Mouse (Mus musculus) kidney, postnatal 36 days (tissue): ENCODE measurements at regions not wholly inside any gene's neighbourhood (a gene's known extent, or its start where the extent isn't known, plus 50 kb on each side); places are given as distances from the start of the nearest gene placed in this dataset.

Experiments used
- DNase-seq, 2 experiments: peaks; one replicate each; pipeline ENCODE4 v3.0.0; 2021 to 2022; ENCODE audit warnings: mixed read lengths in 2 of 2

DNA sequence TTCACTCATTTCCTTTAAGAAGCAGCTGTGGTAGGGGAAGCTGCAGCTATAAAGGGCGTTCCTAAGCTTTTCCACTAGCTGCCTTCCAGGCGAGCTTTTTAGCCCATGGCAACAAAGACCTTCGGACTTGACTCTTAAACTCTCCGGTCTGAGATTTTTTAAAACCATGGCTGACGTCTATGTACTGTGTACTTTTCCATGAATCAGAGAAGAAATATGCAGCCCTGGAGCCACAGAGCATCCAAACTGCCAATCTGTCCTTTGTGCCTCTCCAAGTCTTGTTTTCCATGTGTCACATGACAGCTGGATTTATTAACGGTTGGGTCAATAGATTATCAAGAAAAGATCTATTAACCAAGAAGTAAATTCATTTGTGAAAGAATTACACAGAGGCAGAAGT is 78.9 kb upstream of the Gm9887 start:
- peak; percentile 51 to 76 for DNase-seq

DNA sequence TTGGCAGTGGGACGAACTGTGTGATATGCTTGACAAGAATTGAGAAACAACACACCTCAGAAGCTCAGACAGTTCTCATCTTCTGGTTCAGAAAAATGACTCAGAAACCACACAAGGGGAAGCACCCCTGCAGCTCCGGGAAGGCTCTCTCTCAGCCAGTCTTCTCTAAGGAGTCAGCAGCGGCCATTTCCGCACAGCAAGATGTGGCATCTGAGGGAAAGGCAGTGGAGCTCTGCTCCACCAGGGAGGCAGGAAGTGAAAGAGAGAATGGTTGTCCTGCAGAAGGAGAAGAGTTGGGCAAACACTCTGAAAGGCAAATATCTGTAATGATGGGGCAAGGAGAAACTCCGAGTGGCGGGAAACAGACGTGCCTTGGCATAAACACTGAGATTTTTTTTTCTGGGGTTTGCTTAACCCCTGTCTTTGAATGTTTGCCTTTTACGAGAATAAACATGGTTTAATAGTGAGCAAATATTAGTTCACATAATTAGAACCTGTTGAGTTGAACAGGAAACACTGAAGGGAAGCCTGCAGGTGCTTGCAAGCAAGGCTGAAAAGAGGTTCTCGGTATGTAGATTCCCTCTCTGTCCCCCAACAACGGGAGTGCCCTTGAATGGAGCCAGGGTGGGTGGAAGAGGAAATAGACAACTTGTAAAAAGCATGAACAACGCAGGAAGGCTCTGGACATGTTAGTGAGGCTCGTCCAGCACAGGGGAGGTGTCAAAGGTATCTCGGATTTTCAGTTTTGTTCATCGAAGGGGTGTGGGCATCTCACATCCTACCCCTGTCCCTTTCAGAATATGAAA is 75.9 kb upstream of the Gm9887 start:
- DNase-seq = peak; percentile 31 to 48

DNA sequence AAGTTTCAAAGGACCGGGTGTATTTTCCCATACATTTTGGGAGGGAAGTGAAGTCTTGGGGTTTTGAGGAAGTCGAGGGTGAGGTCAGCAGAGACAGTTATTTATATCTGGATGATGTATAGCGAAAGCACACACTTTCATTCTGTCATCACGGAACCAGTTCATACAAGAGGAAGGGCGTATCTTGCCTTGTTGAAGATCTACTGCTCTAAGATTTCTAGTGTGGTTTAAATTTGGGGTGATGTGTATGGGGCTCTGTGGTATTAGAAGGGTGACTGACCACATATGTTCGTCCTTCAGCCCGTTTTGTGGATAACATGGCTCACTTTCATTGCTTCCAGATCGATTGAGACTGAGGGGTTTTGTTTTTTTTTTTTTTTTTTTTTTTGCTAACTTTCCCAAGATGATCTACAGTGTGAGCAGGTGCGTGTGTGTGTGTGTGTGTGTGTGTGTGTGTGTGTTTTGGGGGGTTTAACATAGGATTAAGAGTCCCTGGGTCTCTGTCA is 75.1 kb upstream of the Gm9887 start:
- DNase-seq = no peak

DNA sequence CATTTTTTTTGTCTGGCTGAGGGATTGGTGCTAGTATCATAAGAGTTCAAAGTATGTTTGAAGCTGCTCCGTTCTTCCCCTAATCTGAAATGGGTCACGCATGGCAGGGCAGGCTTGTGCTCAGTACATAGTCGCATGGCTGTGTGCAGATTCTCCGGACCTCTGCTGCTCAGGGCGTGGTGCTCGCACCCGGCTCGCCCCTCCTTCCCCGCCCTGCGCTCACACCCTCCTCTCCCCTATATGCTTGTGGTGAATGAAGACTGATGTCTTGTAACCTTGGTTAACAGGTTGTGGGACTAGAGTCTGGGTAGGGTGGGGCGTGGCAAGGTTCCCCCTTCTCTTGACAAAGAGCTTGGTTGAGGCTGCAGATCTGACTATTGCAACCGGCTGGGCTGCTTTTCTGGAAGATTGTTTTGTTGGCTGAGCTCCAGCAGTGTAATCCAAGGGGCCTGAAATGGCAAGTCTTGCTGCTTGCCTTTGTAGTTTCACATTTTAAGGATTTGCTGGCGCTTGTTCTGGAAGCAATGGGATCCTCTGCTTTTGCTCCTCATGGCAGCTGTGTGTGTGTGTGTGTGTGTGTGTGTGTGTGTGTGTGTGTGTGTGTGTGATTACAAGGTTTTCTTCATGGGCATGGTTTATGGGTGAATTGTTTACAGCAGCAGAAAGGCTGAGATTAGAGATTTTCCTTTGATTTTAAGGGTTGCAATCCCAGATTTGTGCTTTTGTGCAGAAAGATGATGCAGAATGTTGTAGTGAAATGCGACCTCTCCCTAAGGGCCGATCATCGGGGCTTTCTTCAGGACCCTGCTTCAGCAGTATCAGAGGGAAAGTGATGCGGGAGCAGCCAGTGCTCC is 74.4 kb upstream of the Gm9887 start:
- DNase-seq = peak; percentile 56 to 77

DNA sequence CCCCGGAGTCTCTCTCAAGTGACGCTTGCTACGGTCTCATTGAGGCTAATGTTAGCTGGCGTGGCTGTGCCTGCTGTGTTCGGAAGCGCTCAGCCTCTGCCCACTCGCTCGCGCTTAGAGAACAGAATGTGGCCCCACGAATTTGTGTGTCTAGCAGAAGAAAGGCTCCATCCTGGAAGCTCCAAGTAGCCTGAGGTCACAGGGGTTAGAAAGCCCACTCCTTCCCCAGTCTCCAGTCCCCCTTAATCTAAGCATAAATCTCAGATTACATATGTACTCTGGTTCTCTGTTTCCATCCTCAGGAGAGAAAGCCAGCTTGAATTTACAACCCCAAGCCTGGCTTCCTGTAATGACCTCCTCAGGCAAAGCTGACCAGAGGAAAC is 73.8 kb upstream of the Gm9887 start:
- DNase-seq = no peak

DNA sequence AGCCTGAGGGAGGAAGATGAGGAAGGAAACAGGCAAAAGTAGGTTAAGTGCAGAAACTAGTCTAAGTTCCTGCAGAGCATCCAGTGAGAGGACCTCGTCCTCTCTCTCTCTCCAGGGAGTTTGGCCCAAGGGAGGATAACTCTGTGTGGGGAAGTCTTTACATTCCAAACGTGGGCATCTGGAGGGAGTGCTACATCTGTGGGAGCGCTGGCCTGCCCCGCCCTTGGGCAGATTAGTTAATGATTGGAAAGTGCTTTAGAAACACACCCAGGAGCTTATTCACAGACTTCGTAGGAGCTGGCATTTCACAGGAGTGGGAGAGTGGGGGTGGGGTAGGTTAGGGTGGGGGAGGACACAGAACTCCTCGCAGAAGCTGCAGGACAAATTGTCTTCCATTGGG is 70.1 kb upstream of the Gm9887 start:
- DNase-seq = peak; percentile 30 to 48

DNA sequence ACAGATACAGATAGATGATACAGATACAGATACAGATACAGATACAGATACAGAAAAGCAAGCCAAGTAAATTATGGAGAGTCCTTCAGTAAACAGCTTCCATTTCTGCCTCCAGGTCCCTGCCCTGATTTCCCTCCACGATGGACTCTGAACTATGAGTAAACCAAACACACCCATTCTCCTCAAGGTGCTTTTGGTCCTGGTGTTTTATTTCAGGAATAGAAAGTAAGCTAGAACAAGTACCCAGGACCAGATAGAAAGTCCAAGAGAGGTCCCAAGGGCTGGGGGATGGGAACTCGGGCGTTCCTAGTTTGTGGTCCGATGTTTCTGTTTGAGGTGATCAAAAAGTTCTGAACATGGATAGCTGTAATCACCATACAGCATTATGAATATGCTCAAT is 69.5 kb upstream of the Gm9887 start:
- no peak for DNase-seq

DNA sequence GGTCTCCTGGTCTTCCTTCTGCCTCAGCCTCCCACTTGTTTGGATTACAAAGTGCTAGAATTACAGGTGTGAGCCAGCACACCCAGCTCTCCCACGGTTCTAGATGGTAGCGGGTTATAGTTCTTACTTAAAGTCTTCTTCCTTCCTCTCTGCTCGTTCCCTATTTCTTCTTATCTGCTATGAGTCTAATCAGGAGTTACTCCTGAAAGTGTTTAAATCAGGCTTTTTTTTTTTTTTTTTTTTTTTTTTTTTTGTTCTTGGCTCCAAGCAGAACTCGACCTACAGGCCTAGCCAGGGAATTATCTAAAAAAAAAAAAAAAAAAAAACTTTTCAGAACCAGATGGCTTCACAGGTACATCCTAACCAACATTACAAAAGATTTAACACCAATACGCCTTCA is 66.0 kb upstream of the Gm9887 start:
- DNase-seq = no peak

DNA sequence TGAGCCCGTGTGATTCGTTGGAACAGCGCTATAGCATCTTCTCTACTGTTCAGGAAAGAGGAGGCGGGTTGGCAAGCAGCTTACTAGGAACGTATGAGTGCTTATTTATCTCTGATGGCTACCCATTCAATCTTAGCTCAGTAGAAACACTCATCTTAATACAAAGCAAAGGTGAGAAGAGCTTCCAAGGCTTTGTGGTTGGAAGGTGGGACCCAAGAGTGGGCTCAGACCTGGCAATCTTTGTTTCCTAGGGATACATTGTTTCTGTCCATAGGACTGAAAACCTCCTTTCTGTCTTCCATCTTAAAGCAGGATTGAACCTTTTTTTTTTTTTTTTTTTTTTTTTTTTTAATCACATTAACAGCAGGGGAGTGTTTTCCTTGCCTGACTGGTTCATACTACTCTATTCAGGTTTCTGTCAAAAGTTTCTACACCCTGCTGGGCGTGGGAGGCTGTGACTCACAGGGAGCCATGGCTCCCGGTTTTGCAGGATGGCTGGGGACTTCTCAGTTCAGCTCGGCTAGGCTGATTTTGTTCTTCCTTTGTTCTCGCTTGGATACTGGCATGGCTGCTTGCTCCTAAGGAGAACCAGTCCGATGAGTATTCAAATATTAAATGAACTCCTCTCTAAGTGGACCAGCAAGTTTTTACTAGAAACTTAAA is 64.7 kb upstream of the Gm9887 start:
- DNase-seq = no peak

DNA sequence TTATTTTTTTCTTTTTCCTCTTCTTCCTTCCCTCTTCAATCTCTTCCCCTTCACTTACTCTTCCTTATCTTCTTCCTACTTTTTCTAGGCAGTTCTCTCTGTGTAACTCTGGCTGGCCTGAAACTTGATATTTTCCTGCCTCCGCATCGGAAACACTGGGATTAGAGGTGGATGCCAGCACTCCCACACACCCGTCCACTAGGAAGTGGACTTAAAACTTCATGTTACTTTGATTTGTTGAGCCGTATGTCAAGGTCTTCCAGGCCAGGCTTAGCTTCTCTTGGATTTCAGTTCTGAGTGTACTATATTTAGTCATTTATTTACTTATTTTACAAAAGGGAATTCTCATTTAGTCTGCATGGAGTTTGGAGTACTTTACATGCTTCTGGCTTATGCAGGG is 62.1 kb upstream of the Gm9887 start:
- DNase-seq = no peak

DNA sequence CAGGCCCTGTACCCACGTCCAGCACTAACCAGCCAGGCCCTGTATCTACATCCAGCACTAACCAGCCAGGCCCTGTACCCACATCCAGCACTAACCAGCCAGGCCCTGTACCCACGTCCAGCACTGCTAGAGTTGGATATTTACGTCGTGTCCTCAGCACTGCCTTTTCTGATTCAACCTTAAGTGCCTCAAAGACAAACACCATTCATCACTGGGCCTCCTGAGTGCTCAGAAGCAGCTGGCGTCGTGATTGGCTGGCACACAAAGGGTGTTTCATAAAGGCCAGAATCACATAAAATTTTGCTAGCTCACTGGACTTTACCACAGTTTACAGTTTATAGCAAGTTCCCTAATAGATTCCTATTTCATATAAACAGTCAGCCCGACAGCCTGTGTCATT is 59.8 kb upstream of the Gm9887 start:
- DNase-seq = no peak

DNA sequence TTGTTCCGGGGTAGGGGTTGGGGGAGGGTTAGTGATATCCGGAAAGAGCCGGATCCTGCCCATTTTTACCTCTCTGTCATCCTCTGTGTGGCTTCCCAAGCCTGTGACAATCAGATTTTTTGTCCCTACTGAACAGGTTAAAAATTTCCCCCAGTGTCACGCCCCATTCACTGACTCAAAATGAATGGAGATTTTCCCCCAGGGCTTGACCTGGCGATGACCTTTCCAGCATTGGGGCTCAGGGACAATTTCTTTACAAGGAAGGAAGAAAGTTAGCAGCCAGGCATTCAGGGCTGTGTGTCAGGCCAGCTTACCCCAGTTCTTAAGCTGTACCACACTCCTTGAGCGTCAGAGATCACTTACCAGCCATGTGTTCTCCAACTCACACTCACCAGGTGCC is 55.9 kb upstream of the Gm9887 start:
- DNase-seq = no peak

DNA sequence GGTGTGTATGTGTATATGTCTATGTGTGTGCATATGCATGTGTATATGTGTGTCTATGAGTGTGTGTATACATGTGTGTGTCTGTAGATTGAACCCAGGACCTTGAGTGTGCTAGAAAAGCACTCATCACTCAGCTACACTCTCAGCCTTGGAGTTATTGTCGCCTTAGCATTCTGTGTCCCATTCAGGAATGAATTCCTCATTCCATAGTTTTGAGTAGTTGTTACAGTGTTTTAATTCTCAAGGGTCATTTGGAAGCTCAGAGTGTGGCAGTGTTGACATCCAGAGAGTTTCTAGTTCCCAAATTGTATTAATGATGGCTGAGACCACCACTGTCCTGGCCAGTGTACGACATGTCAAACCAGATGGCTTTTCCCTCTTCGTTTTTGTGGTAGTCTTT is 53.4 kb upstream of the Gm9887 start:
- no peak for DNase-seq

DNA sequence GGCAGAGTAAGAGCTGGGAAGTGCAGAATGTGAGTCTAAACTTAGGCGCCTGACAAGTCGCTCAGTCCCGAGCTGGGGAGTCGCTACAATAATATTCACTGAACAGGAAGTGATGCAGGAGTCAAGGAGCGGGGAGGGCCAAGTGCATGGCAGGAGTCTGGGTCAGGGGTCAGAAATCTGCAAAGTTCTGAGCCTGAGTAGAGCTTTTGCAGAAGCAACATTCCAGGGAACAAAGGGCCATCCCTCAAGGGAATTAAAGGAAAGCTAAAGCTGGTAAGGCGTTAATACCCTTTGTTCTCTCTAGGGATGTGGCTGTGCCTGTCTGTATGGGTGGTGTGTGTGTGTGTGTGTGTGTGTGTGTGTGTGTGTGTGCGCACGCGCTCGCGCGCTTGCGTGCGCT is 52.7 kb upstream of the Gm9887 start:
- DNase-seq = peak; percentile 70 to 81
